Mouse (Mus musculus) megakaryocyte, adult 5-6 weeks (primary cell): Measurements from ENCODE around the gene Larp1b. TPM values are rescaled to one million over a fixed set of nuclear protein-coding genes. Genes with fewer than 3 reads are reported as not detected.
A peak's percentile ranks its signal among the peaks of the same experiment; 100 is the strongest.

Experiments used
- ATAC-seq: 2 replicates; pipeline ENCODE4 v1.8.0; 2016; ENCODE audit warnings: mild to moderate bottlenecking, inconsistent platforms; ENCODE audit not compliant: poor library complexity, severe bottlenecking
- total RNA-seq, 2 experiments: library from RNA; stranded (forward) in 1 of 2; stranded (reverse) in 1 of 2; fragments of 153-499, 151-499 nt in 1 of 2; fragments of 221-1000, 200-1000 nt in 1 of 2; gene quantifications; 2 replicates each; pipeline versions ENCODE4 v1.2.3 to v1.2.4; 2015 to 2017

Gene Larp1b
- total RNA-seq, 2 experiments from 2014 or later, result 24.3 to 93.0 TPM

DNA sequence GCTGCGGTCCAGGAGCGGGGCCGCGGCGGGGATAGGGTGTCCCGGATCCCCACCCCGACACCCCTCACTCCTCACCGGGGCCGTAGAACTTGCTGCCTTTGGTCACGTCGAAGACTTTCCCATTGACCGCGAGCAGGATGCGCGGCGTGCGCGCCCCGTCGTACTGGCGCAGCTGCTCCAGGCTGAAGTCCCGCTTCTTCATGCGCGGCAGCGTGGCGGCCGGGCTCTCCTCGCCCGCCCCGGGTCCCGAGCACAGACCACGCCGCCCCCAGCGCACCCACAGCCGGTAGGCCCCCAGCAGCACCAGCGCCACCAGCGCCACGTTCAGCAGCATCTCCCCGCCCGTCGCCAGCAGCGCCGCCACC, 132.9 kb downstream of the Larp1b start:
- ATAC-seq, result no peak

DNA sequence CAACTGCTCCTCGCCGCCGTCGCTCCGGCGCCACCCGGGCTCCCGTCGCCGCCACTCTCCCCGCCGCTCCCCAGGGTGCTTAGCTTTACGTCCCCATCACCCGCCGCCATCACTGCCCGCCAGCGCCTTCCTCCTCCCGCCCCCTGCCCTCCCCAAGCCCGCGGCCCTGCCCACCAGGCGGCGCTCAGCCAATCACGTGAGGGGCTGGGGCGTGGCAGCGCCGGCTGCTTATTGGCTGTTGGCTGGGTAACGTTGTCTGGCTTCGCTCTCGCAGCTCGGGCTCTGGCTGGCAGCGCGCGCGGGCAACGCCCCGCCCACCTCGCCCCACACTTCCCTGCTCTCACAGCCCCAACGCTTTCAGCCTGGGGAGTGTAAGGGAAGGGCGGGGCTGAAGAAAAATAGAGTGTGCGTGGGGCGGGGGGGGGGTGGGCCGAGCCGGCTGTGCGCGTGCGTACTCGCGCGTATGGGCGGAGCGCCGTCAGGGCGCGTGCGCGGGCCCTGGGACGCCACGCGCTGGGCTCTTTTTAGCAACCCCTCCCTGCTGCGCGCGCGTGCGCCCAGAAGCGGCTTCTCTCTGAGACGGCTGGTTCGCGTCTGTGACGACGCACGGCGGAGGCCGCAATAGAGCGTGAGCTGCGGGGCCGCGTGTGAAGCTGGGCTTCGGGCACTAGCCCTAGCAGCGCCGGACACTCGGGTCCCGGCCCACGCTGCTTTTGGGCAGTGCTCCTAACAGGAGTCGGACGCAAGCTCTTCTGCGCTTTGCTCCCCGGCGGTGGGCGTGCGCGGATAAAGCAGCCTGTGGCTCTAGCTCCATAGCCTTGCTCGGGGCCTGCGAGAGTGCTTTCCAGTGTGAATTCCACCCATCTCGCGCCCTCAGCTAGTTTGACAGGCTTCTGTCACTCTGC, 133.5 kb downstream of the Larp1b start, which contains the start of gene Pgrmc2:
Pgrmc2 (minus strand) TSS at position 162 of the 905 bp plus-strand sequence.
- ATAC-seq, result peak; percentile 92

DNA sequence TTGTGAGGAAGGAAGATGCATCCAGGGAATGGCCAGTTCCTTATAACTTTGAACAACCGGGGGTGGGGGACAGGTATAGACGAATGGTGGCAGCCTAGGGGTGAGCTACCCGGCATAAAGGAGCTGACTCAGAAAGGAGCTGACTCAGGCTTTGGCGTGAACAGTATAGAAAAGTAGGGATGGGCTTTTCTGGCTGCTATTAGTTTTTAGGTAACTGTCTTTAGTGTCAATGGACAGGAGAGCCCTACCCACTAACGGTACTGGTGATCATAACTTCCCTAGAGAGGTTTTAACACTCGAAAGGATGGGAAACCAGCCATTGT, 134.1 kb downstream of the Larp1b start:
- peak; percentile 3 for ATAC-seq

DNA sequence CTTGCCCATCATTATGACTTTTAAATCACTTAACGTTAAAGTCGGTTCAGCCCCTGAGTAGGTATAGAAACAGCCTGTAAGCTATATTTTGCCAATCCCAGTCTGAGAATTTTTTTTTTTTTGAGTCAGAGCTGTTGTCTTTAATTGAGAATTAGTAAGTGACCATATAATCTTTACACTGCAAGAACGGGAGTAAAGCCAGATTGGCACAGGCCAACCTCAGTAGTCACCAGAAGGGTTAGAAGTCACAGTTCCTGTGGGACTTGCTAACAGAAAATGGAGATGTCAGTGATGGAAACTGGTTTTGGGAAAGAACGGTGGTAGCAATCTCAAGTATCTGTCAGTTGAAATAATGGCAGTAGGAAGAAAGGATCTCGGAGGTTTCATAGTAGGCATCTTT, 134.8 kb downstream of the Larp1b start:
- no peak for ATAC-seq

DNA sequence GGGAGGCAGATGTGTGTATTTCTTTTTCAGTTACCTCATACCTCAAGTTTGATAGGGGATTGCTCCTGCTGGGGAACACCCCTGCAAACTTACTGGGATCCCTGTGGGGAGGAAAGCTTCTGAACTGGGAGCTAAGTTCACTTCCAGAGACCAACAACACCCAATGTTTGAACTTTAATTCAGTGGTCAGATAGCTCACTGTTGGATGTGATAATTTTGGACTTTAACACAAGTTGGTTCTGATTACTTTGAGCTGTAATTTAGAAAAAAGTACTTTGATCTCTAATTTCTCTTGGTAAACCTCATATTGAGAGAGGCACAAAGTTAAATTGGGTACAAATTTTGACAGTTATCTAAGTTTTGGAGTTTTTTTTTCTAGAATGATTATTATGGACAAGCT, 137.4 kb downstream of the Larp1b start:
- no peak for ATAC-seq

Other genes starting within 250 kb of the Larp1b start
- gene Slc25a31, start 241.0 kb upstream of the Larp1b start, total RNA-seq (2015), result not detected in 2 replicates
- not detected in 2 replicates for gene Slc25a31, start 241.0 kb upstream of the Larp1b start, total RNA-seq (2017)
- gene Hspa4l, start 205.3 kb upstream of the Larp1b start, total RNA-seq (2015), result 33.4 and 40.1 TPM in 2 replicates
- gene Hspa4l, start 205.3 kb upstream of the Larp1b start, total RNA-seq (2017), result 46.1 and 46.7 TPM in 2 replicates
- gene Plk4, start 149.8 kb upstream of the Larp1b start, total RNA-seq (2015), result 63.2 and 77.6 TPM in 2 replicates
- 67.1 and 93.7 TPM in 2 replicates for gene Plk4, start 149.8 kb upstream of the Larp1b start, total RNA-seq (2017)
- gene Mfsd8, start 102.9 kb upstream of the Larp1b start, total RNA-seq (2015), result 16.3 and 17.0 TPM in 2 replicates
- gene Mfsd8, start 102.9 kb upstream of the Larp1b start, total RNA-seq (2017), result 5.7 and 7.1 TPM in 2 replicates
- 6.2 and 8.1 TPM in 2 replicates for gene Abhd18, start 102.9 kb upstream of the Larp1b start, total RNA-seq (2015)
- 5.3 and 5.7 TPM in 2 replicates for gene Abhd18, start 102.9 kb upstream of the Larp1b start, total RNA-seq (2017)
- not detected in 2 replicates for gene 1700034I23Rik, start 47.3 kb upstream of the Larp1b start, total RNA-seq (2015)
- gene 1700034I23Rik, start 47.3 kb upstream of the Larp1b start, total RNA-seq (2017), result 0.26 TPM in 1 of 2 replicates, not detected in the other
- 14.8 and 19.6 TPM in 2 replicates for gene Pgrmc2, start 133.2 kb downstream of the Larp1b start, total RNA-seq (2015)
- gene Pgrmc2, start 133.2 kb downstream of the Larp1b start, total RNA-seq (2017), result 9.1 and 11.7 TPM in 2 replicates